Mouse (Mus musculus): ENCODE data around the gene Gm10272. TPM values are rescaled to one million over a fixed set of nuclear protein-coding genes. Genes with fewer than 3 reads are reported as not detected.
"Not testable (repeated sequence)": the region's sequence is repeated elsewhere in the genome, so short reads cannot be mapped to it uniquely, and the experiment has no call there.

Gm10272 gene
- total RNA-seq, 2 experiments from 2014 or later = not detected

GRCm38 (mm10) chr10:77697133-77697532 is 9.3 kb upstream of the Gm10272 start, which contains the start of gene Gm9508:
Gene Gm9508, minus strand, starts transcription at chr10:77697233.
- H3K4me3 ChIP-seq = no peak within 1 kb of the TSS
- DNase-seq (ENCODE audit: low spot score in 2 of 2) = no peak
- no peak for TF ChIP-seq CTCF (conservative IDR thresholded peaks at IDR 0.05)
- H3K27ac ChIP-seq = no peak within 1 kb of the TSS

- no peak overlapping the region for H3K27ac ChIP-seq
- no peak overlapping the region for H3K4me3 ChIP-seq
- DNase-seq (ENCODE audit: low spot score in 2 of 2) = peak in 1 of 2 experiments; percentile 21
- TF ChIP-seq CTCF (conservative IDR thresholded peaks at IDR 0.05) = peak; percentile 68
These were observed 3.4 kb downstream of the Gm10272 start for GRCm38 (mm10) chr10:77709831-77710230.

GRCm38 (mm10) chr10:77711157-77711556 is 4.7 kb downstream of the Gm10272 start, which contains the start of gene Gm10024:
Gene Gm10024, plus strand, starts transcription at chr10:77711457.
- not testable (repeated sequence) for H3K4me3 ChIP-seq; H3K27ac ChIP-seq; DNase-seq (ENCODE audit: low spot score in 2 of 2)

GRCm38 (mm10) chr10:77713734-77714133 is 7.3 kb downstream of the Gm10272 start:
- H3K27ac ChIP-seq = no peak overlapping the region

GRCm38 (mm10) chr10:77715507-77715906 is 9.1 kb downstream of the Gm10272 start, which contains the start of gene Gm10142:
Gene Gm10142, plus strand, starts transcription at chr10:77715807.
- no peak within 1 kb of the TSS for H3K27ac ChIP-seq
- no peak within 1 kb of the TSS for H3K4me3 ChIP-seq
- TF ChIP-seq CTCF (conservative IDR thresholded peaks at IDR 0.05) = no peak
- no peak for DNase-seq (ENCODE audit: low spot score in 2 of 2)

More at GRCm38 (mm10) chr10:77713734-77714133, 7.3 kb downstream of the Gm10272 start:
- H3K4me3 ChIP-seq = no peak overlapping the region
- TF ChIP-seq CTCF (conservative IDR thresholded peaks at IDR 0.05) = no peak
- DNase-seq (ENCODE audit: low spot score in 2 of 2) = no peak

- H3K4me3 ChIP-seq; DNase-seq (ENCODE audit: low spot score in 2 of 2): not testable (repeated sequence)
These were observed 13.9 kb downstream of the Gm10272 start, which contains the start of gene Krtap12-1 for GRCm38 (mm10) chr10:77720299-77720698. Gene Krtap12-1, plus strand, starts transcription at chr10:77720599.

GRCm38 (mm10) chr10:77724855-77725254 is 18.4 kb downstream of the Gm10272 start:
- no peak overlapping the region for H3K4me3 ChIP-seq
- peak; percentile 47 for TF ChIP-seq CTCF (conservative IDR thresholded peaks at IDR 0.05)
- no peak overlapping the region for H3K27ac ChIP-seq
- DNase-seq (ENCODE audit: low spot score in 2 of 2) = no peak

More at GRCm38 (mm10) chr10:77720299-77720698, 13.9 kb downstream of the Gm10272 start, which contains the start of gene Krtap12-1:
- H3K27ac ChIP-seq = not testable (repeated sequence)

GRCm38 (mm10) chr10:77726186-77726585 is 19.8 kb downstream of the Gm10272 start, which contains the start of gene Gm10100:
Gene Gm10100, plus strand, starts transcription at chr10:77726486.
- TF ChIP-seq CTCF (conservative IDR thresholded peaks at IDR 0.05) = no peak
- H3K27ac ChIP-seq = no peak within 1 kb of the TSS
- H3K4me3 ChIP-seq = no peak within 1 kb of the TSS
- DNase-seq (ENCODE audit: low spot score in 2 of 2) = no peak

- Histone ChIP-seq H3K27ac (no peak overlapping the region), H3K4me3 (no peak overlapping the region)
- no peak for DNase-seq (ENCODE audit: low spot score in 2 of 2)
- peak; percentile 61 for TF ChIP-seq CTCF (conservative IDR thresholded peaks at IDR 0.05)
These were observed 21.9 kb downstream of the Gm10272 start for GRCm38 (mm10) chr10:77728280-77728679.

- no peak overlapping the region for H3K4me3 ChIP-seq
- TF ChIP-seq CTCF (conservative IDR thresholded peaks at IDR 0.05) = peak; percentile 60
- no peak for DNase-seq (ENCODE audit: low spot score in 2 of 2)
- no peak overlapping the region for H3K27ac ChIP-seq
These were observed 22.8 kb downstream of the Gm10272 start for GRCm38 (mm10) chr10:77729241-77729640.

GRCm38 (mm10) chr10:77735928-77736327 is 29.5 kb downstream of the Gm10272 start:
- H3K4me3 ChIP-seq = no peak overlapping the region
- TF ChIP-seq CTCF (conservative IDR thresholded peaks at IDR 0.05) = no peak
- no peak overlapping the region for H3K27ac ChIP-seq
- DNase-seq (ENCODE audit: low spot score in 2 of 2) = no peak

GRCm38 (mm10) chr10:77738929-77739328 is 32.5 kb downstream of the Gm10272 start:
- TF ChIP-seq CTCF (conservative IDR thresholded peaks at IDR 0.05) = no peak
- no peak for DNase-seq (ENCODE audit: low spot score in 2 of 2)
- Histone ChIP-seq H3K27ac (no peak overlapping the region), H3K4me3 (no peak overlapping the region)

GRCm38 (mm10) chr10:77741924-77742688 is 35.7 kb downstream of the Gm10272 start, which contains the start of gene Gm18596:
Gene Gm18596, minus strand, starts transcription at chr10:77742638.
- not testable (repeated sequence) for DNase-seq (ENCODE audit: low spot score in 2 of 2); H3K27ac ChIP-seq; H3K4me3 ChIP-seq

- not testable (repeated sequence) for H3K4me3 ChIP-seq; DNase-seq (ENCODE audit: low spot score in 2 of 2); H3K27ac ChIP-seq
These were observed 44.3 kb downstream of the Gm10272 start for GRCm38 (mm10) chr10:77750686-77751085.

- DNase-seq (ENCODE audit: low spot score in 2 of 2); H3K4me3 ChIP-seq; H3K27ac ChIP-seq: not testable (repeated sequence)
These were observed 44.8 kb downstream of the Gm10272 start, which contains the start of gene Gm9736 for GRCm38 (mm10) chr10:77751254-77751653. Gene Gm9736, minus strand, starts transcription at chr10:77751354.

Data from layer of hippocampus, adult 2 months (tissue).